8 mouse cellular contexts compared by ENCODE assay signal in the genomic region with DNA sequence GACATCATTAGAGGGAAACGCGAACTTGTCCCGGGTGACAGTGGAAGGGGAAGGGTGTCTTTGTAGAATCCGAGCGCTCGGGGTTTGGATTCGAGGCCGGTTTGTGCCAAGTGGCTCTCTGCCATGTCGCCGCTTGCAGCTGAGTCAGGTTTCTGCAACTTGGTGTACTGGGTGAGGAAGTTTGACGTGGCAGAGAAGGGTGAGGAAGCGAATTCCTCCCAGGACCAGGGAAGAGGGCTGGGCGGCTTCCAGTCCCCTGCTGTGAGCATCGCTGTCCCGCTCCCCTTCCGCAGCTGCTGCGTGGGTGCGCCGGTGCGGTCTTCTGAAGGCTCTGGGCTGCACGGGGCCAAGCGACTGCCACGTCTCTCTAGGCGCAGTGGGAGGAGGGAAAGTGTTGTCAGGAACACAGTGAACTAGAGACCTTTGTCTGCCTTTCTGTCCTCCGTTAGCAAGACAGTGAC. TPM values are rescaled to one million over a fixed set of nuclear protein-coding genes. Genes with fewer than 3 reads are reported as not detected.
A peak's percentile ranks its signal among the peaks of the same experiment; 100 is the strongest.
DNase-seq lines count a peak whose midpoint lies in the region; ATAC-seq and TF ChIP-seq lines count a peak whose summit lies in the region.

No protein-coding gene starts in this region.

- TF ChIP-seq EP300 in heart, adult 2 months (IDR thresholded peaks at IDR 0.05; ENCODE audit: insufficient read depth, low read depth, low read length) = 0 out of 2 replicates have a peak, but pooled peaks have one; percentile 10

- H3K27ac ChIP-seq in embryonic facial prominence, embryonic 15.5 days (replicated peaks) = peak overlapping the region; percentile 89
- peak overlapping the region; percentile 94 for H3K27ac ChIP-seq in heart, adult 2 months
- H3K27ac ChIP-seq in kidney, adult 2 months (ENCODE audit: insufficient read depth, low read depth, low read length) = peak overlapping the region; percentile 49
- no peak overlapping the region for H3K27ac ChIP-seq in limb, embryonic 11.5 days (replicated peaks; ENCODE audit: low read depth, low read length)
- H3K27ac ChIP-seq in midbrain, embryonic 12.5 days (replicated peaks) = no peak overlapping the region

- TF ChIP-seq CTCF in heart, adult 2 months (IDR thresholded peaks at IDR 0.05) = no peak
- TF ChIP-seq CTCF in kidney, adult 2 months (conservative IDR thresholded peaks at IDR 0.05; ENCODE audit: insufficient read depth, insufficient read length, low read depth, low read length) = no peak

- peak; percentile 36 for TF ChIP-seq POLR2A in heart, adult 2 months (IDR thresholded peaks at IDR 0.05; ENCODE audit: insufficient read depth, low read depth, low read length)
- no peak for TF ChIP-seq POLR2A in kidney, adult 2 months (IDR thresholded peaks at IDR 0.05; ENCODE audit: low read depth, low read length)

- H3K27me3 ChIP-seq in embryonic facial prominence, embryonic 15.5 days = no peaks in the 10 kb centered on the region
- no peaks in the 10 kb centered on the region for H3K27me3 ChIP-seq in heart, adult 2 months (ENCODE audit: control insufficient read depth, insufficient read depth, low read length)
- no peaks in the 10 kb centered on the region for H3K27me3 ChIP-seq in kidney, adult 2 months (replicated peaks; ENCODE audit: control insufficient read depth, insufficient read depth, low read length)
- H3K27me3 ChIP-seq in limb, embryonic 11.5 days (ENCODE audit: control insufficient read depth, insufficient read depth, low read length) = no peaks in the 10 kb centered on the region; the same call in 1 of the 2 replicates
- peaks cover 36% of the 10 kb centered on the region for H3K27me3 ChIP-seq in midbrain, embryonic 12.5 days

- WGBS in embryonic facial prominence, embryonic 15.5 days = 0% methylated on average over 25 of the region's 25 CpGs
- WGBS in heart, adult 2 months = 1% methylated on average over 25 of the region's 25 CpGs
- WGBS in kidney, adult 2 months = under 1% methylated on average over 25 of the region's 25 CpGs
- under 1% methylated on average over 25 of the region's 25 CpGs for WGBS in limb, embryonic 11.5 days
- 1% methylated on average over 25 of the region's 25 CpGs for WGBS in midbrain, embryonic 12.5 days

- peak; percentile 41 for ATAC-seq in embryonic facial prominence, embryonic 15.5 days (ENCODE audit: insufficient number of reproducible peaks, low FRiP score, low TSS enrichment, low read depth)
- peak; percentile 35; the same call in 1 of the 2 replicates for ATAC-seq in limb, embryonic 11.5 days (ENCODE audit: insufficient number of reproducible peaks, low FRiP score, low TSS enrichment, low read depth)
- ATAC-seq in midbrain, embryonic 12.5 days (ENCODE audit: low FRiP score, low read depth) = peak; percentile 61

- H3K79me2 ChIP-seq in heart, adult 2 months (replicated peaks; ENCODE audit: control insufficient read depth, insufficient read depth, low read length) = peaks cover 4% of the 10 kb centered on the region

- H3K36me3 ChIP-seq in embryonic facial prominence, embryonic 15.5 days = peaks cover 28% of the 10 kb centered on the region
- peaks cover 13% of the 10 kb centered on the region for H3K36me3 ChIP-seq in heart, adult 2 months (ENCODE audit: control insufficient read depth, insufficient read depth, low read length)
- H3K36me3 ChIP-seq in kidney, adult 2 months (ENCODE audit: control insufficient read depth, insufficient read depth, low read length) = peaks cover 2% of the 10 kb centered on the region; the same call in 1 of the 2 replicates
- peaks cover 2% of the 10 kb centered on the region; the same call in 1 of the 2 replicates for H3K36me3 ChIP-seq in limb, embryonic 11.5 days (ENCODE audit: control insufficient read depth, insufficient read depth, low read length)
- no peaks in the 10 kb centered on the region for H3K36me3 ChIP-seq in midbrain, embryonic 12.5 days

- no peaks in the 10 kb centered on the region for H3K9me3 ChIP-seq in embryonic facial prominence, embryonic 15.5 days (replicated peaks)
- no peaks in the 10 kb centered on the region for H3K9me3 ChIP-seq in limb, embryonic 11.5 days (ENCODE audit: control insufficient read depth, low read length)
- no peaks in the 10 kb centered on the region for H3K9me3 ChIP-seq in midbrain, embryonic 12.5 days

- H3K9ac ChIP-seq in embryonic facial prominence, embryonic 15.5 days = peak overlapping the region; percentile 45
- H3K9ac ChIP-seq in heart, adult 2 months (ENCODE audit: low read depth, low read length) = peak overlapping the region; percentile 89
- peak overlapping the region; percentile 69 for H3K9ac ChIP-seq in limb, embryonic 11.5 days (ENCODE audit: low read length)
- peak overlapping the region; percentile 50 for H3K9ac ChIP-seq in midbrain, embryonic 12.5 days (replicated peaks)

- DNase-seq in 3134 (ENCODE audit: extremely low read depth, insufficient read length, low spot score) = peak; percentile 91
- peak; percentile 84 for DNase-seq in adrenal gland, postnatal 10 days
- peak; percentile 86 to 87 for DNase-seq in heart, adult 2 months
- peak; percentile 77 for DNase-seq in kidney, adult 2 months
- DNase-seq in limb, embryonic 11.5 days (ENCODE audit: low spot score) = peak; percentile 55
- DNase-seq in spleen, postnatal 4 days (ENCODE audit: low spot score in 2 of 2) = peak; percentile 14 to 66

- peaks cover 15% of the 10 kb centered on the region; the same call in 1 of the 2 replicates for H3K4me1 ChIP-seq in embryonic facial prominence, embryonic 15.5 days
- H3K4me1 ChIP-seq in heart, adult 2 months (ENCODE audit: control insufficient read depth, insufficient read depth, low read length) = peaks cover 5% of the 10 kb centered on the region
- H3K4me1 ChIP-seq in kidney, adult 2 months (ENCODE audit: control insufficient read depth, insufficient read depth, low read length) = no peaks in the 10 kb centered on the region
- no peaks in the 10 kb centered on the region for H3K4me1 ChIP-seq in limb, embryonic 11.5 days (ENCODE audit: control insufficient read depth, insufficient read depth, low read length)
- 0 out of 2 replicates have a peak, but pooled peaks cover 2% of the 10 kb centered on the region for H3K4me1 ChIP-seq in midbrain, embryonic 12.5 days

- H3K4me2 ChIP-seq in embryonic facial prominence, embryonic 15.5 days (replicated peaks) = peak overlapping the region; percentile 54
- peak overlapping the region; percentile 86 for H3K4me2 ChIP-seq in limb, embryonic 11.5 days (ENCODE audit: low read depth, severe bottlenecking)
- H3K4me2 ChIP-seq in midbrain, embryonic 12.5 days (replicated peaks) = peak overlapping the region; percentile 97

- intact Hi-C loops in heart, adult 2 months (cut with DNase I) = loop anchor here (2.0 kb wide), 2 partner anchors 31 to 55 kb away; a partner anchor contains a TSS

- peak overlapping the region; percentile 69 for H3K4me3 ChIP-seq in embryonic facial prominence, embryonic 15.5 days (replicated peaks)
- peak overlapping the region; percentile 88 for H3K4me3 ChIP-seq in heart, adult 2 months
- H3K4me3 ChIP-seq in kidney, adult 2 months (ENCODE audit: insufficient read depth, low read depth, low read length) = peak overlapping the region; percentile 96
- H3K4me3 ChIP-seq in limb, embryonic 11.5 days (ENCODE audit: low read depth, low read length) = peak overlapping the region; percentile 57
- H3K4me3 ChIP-seq in midbrain, embryonic 12.5 days = peak overlapping the region; percentile 84

RNA-seq across cellular contexts. Expression of a gene that starts 0.5 kb away (rescaled TPM):
- total RNA-seq in adrenal gland, postnatal 10 days (2021) = 10 to 100 TPM; 67.3 to 84.2 TPM
- 108 and 113 TPM in 2 replicates for polyA plus RNA-seq in embryonic facial prominence, embryonic 15.5 days (2015; fragmentation: Nextera tagmentation; extraction: Ambion mirVana)
- total RNA-seq in heart, adult 2 months (2021) = 10 to 100 TPM; 32.9 to 35.9 TPM
- polyA plus RNA-seq in heart, adult 2 months (2012; rRNA removed) = 32.9 and 39.6 TPM in 2 replicates
- polyA plus RNA-seq in kidney, adult 2 months (2012; rRNA removed) = 20.8 and 21.1 TPM in 2 replicates
- polyA plus RNA-seq in limb, embryonic 11.5 days (2014; fragmentation: Nextera tagmentation; extraction: Ambion mirVana) = 29.3 and 29.4 TPM in 2 replicates
- 20.0 and 23.4 TPM in 2 replicates for polyA plus RNA-seq in midbrain, embryonic 12.5 days (2016; fragmentation: Nextera tagmentation; extraction: Ambion mirVana)

RNA-seq across cellular contexts. Expression of a gene that starts 31.8 kb away (rescaled TPM):
- total RNA-seq in adrenal gland, postnatal 10 days (2021) = 10 to 100 TPM in 1 of 2 experiments, 1 to 10 TPM in 1; 9.2 to 20.7 TPM
- 6.9 and 9.2 TPM in 2 replicates for polyA plus RNA-seq in embryonic facial prominence, embryonic 15.5 days (2015; fragmentation: Nextera tagmentation; extraction: Ambion mirVana)
- total RNA-seq in heart, adult 2 months (2021) = 10 to 100 TPM; 85.8 to 97.5 TPM
- 19.3 and 27.6 TPM in 2 replicates for polyA plus RNA-seq in heart, adult 2 months (2012; rRNA removed)
- polyA plus RNA-seq in kidney, adult 2 months (2012; rRNA removed) = 5.2 and 5.4 TPM in 2 replicates
- polyA plus RNA-seq in limb, embryonic 11.5 days (2014; fragmentation: Nextera tagmentation; extraction: Ambion mirVana) = 3.3 and 4.2 TPM in 2 replicates
- 4.7 and 5.4 TPM in 2 replicates for polyA plus RNA-seq in midbrain, embryonic 12.5 days (2016; fragmentation: Nextera tagmentation; extraction: Ambion mirVana)

Comparison
In these comparisons a context has a peak if more than half of its experiments do, and no peak if none do; other contexts are left out.
1. DNase-seq: peak in every context shown above with its lines; median percentile 91 in 3134; 86 in heart, adult 2 months; 84 in adrenal gland, postnatal 10 days; 77 in kidney, adult 2 months; 55 in limb, embryonic 11.5 days; 40 in spleen, postnatal 4 days.
2. H3K27ac ChIP-seq: peak in embryonic facial prominence, embryonic 15.5 days (single experiment), heart, adult 2 months (single experiment) and kidney, adult 2 months (single experiment); none in limb, embryonic 11.5 days (single experiment) and midbrain, embryonic 12.5 days (single experiment).
3. Peak in every context shown above with its lines, with median percentiles within 50 percentile points of each other: ATAC-seq, H3K4me2 ChIP-seq, H3K4me3 ChIP-seq and H3K9ac ChIP-seq.